Mouse (Mus musculus): Measurements from ENCODE around the gene Armcx5. TPM values are rescaled to one million over a fixed set of nuclear protein-coding genes. Genes with fewer than 3 reads are reported as not detected.
"Not testable (repeated sequence)": the region's sequence is repeated elsewhere in the genome, so short reads cannot be mapped to it uniquely, and the experiment has no call there.

Gene Armcx5
- 15.8 and 20.2 TPM in 2 replicates for polyA plus RNA-seq (2012; rRNA removed)

- DNase-seq (ENCODE audit: extremely low spot score in 1 of 2, low spot score in 1 of 2), result peak; percentile 81 to 91
Measured at GRCm38 (mm10) chrX:135742304-135743055, at the start of gene Armcx5, which contains the start of gene Gprasp1. Gene Armcx5 (plus strand): TSS chrX:135742733. Gene Gprasp1 (plus strand): TSS chrX:135742733.

- DNase-seq (ENCODE audit: extremely low spot score in 1 of 2, low spot score in 1 of 2), result no peak
Measured at GRCm38 (mm10) chrX:135693633-135694032, 48.9 kb upstream of the Armcx5 start, which contains the start of gene Tcp11x2. Gene Tcp11x2 (minus strand): TSS chrX:135693790.

- no peak for DNase-seq (ENCODE audit: extremely low spot score in 1 of 2, low spot score in 1 of 2)
Measured at GRCm38 (mm10) chrX:135703111-135703510, 39.4 kb upstream of the Armcx5 start.

GRCm38 (mm10) chrX:135704349-135704748 lies 38.2 kb upstream of the Armcx5 start:
- no peak for DNase-seq (ENCODE audit: extremely low spot score in 1 of 2, low spot score in 1 of 2)

GRCm38 (mm10) chrX:135712845-135713244 lies 29.7 kb upstream of the Armcx5 start:
- no peak for DNase-seq (ENCODE audit: extremely low spot score in 1 of 2, low spot score in 1 of 2)

- DNase-seq (ENCODE audit: extremely low spot score in 1 of 2, low spot score in 1 of 2), result no peak
Measured at GRCm38 (mm10) chrX:135725161-135725560, 17.4 kb upstream of the Armcx5 start, which contains the start of gene Tmsb15a. Gene Tmsb15a (minus strand): TSS chrX:135725261.

- DNase-seq (ENCODE audit: extremely low spot score in 1 of 2, low spot score in 1 of 2), result no peak
Measured at GRCm38 (mm10) chrX:135738730-135739520, 3.6 kb upstream of the Armcx5 start.

- peak in 1 of 2 experiments; percentile 30 for DNase-seq (ENCODE audit: extremely low spot score in 1 of 2, low spot score in 1 of 2)
Measured at GRCm38 (mm10) chrX:135743056-135743355, 473 bp downstream of the Armcx5 start.

- not testable (repeated sequence) for DNase-seq (ENCODE audit: extremely low spot score in 1 of 2, low spot score in 1 of 2)
Measured at GRCm38 (mm10) chrX:135745376-135745775, 2.8 kb downstream of the Armcx5 start.

GRCm38 (mm10) chrX:135752832-135753231 lies 10.3 kb downstream of the Armcx5 start:
- peak; percentile 35 to 86 for DNase-seq (ENCODE audit: extremely low spot score in 1 of 2, low spot score in 1 of 2)

- DNase-seq (ENCODE audit: extremely low spot score in 1 of 2, low spot score in 1 of 2), result peak in 1 of 2 experiments; percentile 60
Measured at GRCm38 (mm10) chrX:135761707-135762106, 19.2 kb downstream of the Armcx5 start.

- no peak for DNase-seq (ENCODE audit: extremely low spot score in 1 of 2, low spot score in 1 of 2)
Measured at GRCm38 (mm10) chrX:135768043-135768548, 25.6 kb downstream of the Armcx5 start.

- DNase-seq (ENCODE audit: extremely low spot score in 1 of 2, low spot score in 1 of 2), result no peak
Measured at GRCm38 (mm10) chrX:135768565-135768964, 26.0 kb downstream of the Armcx5 start.

GRCm38 (mm10) chrX:135791536-135791935 lies 49.0 kb downstream of the Armcx5 start:
- no peak for DNase-seq (ENCODE audit: extremely low spot score in 1 of 2, low spot score in 1 of 2)

GRCm38 (mm10) chrX:135792326-135792725 lies 49.8 kb downstream of the Armcx5 start:
- peak in 1 of 2 experiments; percentile 23 for DNase-seq (ENCODE audit: extremely low spot score in 1 of 2, low spot score in 1 of 2)

GRCm38 (mm10) chrX:135795591-135796304 lies 53.2 kb downstream of the Armcx5 start:
- DNase-seq (ENCODE audit: extremely low spot score in 1 of 2, low spot score in 1 of 2), result peak in 1 of 2 experiments; percentile 65

GRCm38 (mm10) chrX:135796305-135797211 lies 54.0 kb downstream of the Armcx5 start:
- DNase-seq (ENCODE audit: extremely low spot score in 1 of 2, low spot score in 1 of 2), result not testable (repeated sequence)
